Mouse (Mus musculus) lung, embryonic 14.5 days (tissue): ENCODE measurements around the gene Olfr993. TPM values are rescaled to one million over a fixed set of nuclear protein-coding genes. Genes with fewer than 3 reads are reported as not detected.

Experiments used
- ATAC-seq: fragments of 200-750 bp; cut with Nextera tagmentation; 2 replicates; pipeline ENCODE4 v1.8.0; 2017; ENCODE audit warnings: mild to moderate bottlenecking, moderate TSS enrichment, moderate library complexity; ENCODE audit not compliant: insufficient read depth
- DNase-seq: peaks from one replicate; pipeline ENCODE4 v3.0.0-alpha.2; 2015
- H3K27ac ChIP-seq: fragments of 300-500 bp; sonication (generic); 2 replicates; pipeline ENCODE4 v1.5.1; 2014; ENCODE audit warnings: low read depth, mild to moderate bottlenecking, moderate library complexity
- H3K27me3 ChIP-seq: fragments of 300-500 bp; sonication (generic); 2 replicates; pipeline ENCODE4 v1.6.1; 2014; ENCODE audit warnings: low read length, control low read depth; ENCODE audit not compliant: insufficient read depth
- H3K36me3 ChIP-seq: fragments of 300-500 bp; sonication (generic); 2 replicates; pipeline ENCODE4 v1.6.1; 2014; ENCODE audit warnings: control low read depth; ENCODE audit not compliant: insufficient read depth
- H3K4me1 ChIP-seq: fragments of 300-500 bp; sonication (generic); 2 replicates; pipeline ENCODE4 v1.6.1; 2014; ENCODE audit warnings: antibody characterized with exemption, control low read depth; ENCODE audit not compliant: insufficient read depth
- H3K4me2 ChIP-seq: fragments of 300-500 bp; sonication (generic); 2 replicates; pipeline ENCODE4 v1.6.1; 2014; ENCODE audit warnings: mild to moderate bottlenecking
- H3K4me3 ChIP-seq: fragments of 300-500 bp; sonication (generic); 2 replicates; pipeline ENCODE4 v1.5.1; 2014; ENCODE audit warnings: low read depth, low read length
- H3K9ac ChIP-seq: fragments of 300-500 bp; sonication (generic); 2 replicates; pipeline ENCODE4 v1.6.1; 2014
- H3K9me3 ChIP-seq: fragments of 300-500 bp; sonication (generic); 2 replicates; pipeline ENCODE4 v1.6.1; 2016; ENCODE audit warnings: low read depth, low read length, control low read depth
- CTCF ChIP-seq: IDR thresholded peaks from 2 replicates; pipeline ENCODE4 v1.5.1; 2016; ENCODE audit warnings: antibody characterized with exemption, low read depth
- WGBS: fragments of 180-500 bp; shearing (Covaris S2); extraction: QIAGEN DNeasy Blood & Tissue Kit; methylation state at CpG from one replicate; pipeline ENCODE4 v1.1.7; 2014; 5-methylcytosine and 5-hydroxymethylcytosine counted together
- polyA plus RNA-seq: library from polyadenylated mRNA; unstranded; fragments of >200 nt; fragmentation: Nextera tagmentation; extraction: Ambion mirVana; gene quantifications from 2 replicates; pipeline ENCODE4 v1.2.1, GENCODE M21; 2014

The Olfr993 gene
- not detected in 2 replicates for polyA plus RNA-seq

GRCm38 (mm10) chr2:85414777-85415176, at the start of gene Olfr993:
Gene Olfr993, minus strand, starts transcription at chr2:85414877.
- H3K36me3 ChIP-seq = no peaks in the 10 kb centered on the region
- H3K27ac ChIP-seq = no peak within 1 kb of the TSS
- H3K9me3 ChIP-seq = no peaks in the 10 kb centered on the region
- no peaks in the 10 kb centered on the region for H3K4me1 ChIP-seq
- no peak within 1 kb of the TSS for H3K4me3 ChIP-seq
- no peaks in the 10 kb centered on the region for H3K27me3 ChIP-seq
- DNase-seq = no peak
- TF ChIP-seq CTCF = no peak
- H3K4me2 ChIP-seq = no peak within 1 kb of the TSS
- ATAC-seq = no peak
- no peak within 1 kb of the TSS for H3K9ac ChIP-seq

- Histone ChIP-seq H3K36me3 (no peaks in the 10 kb centered on the region), H3K27ac (no peak within 1 kb of the TSS)
- WGBS = 25% methylated on average over 1 of the region's 1 CpGs
These were observed 28.9 kb upstream of the Olfr993 start, which contains the start of gene Olfr995 for GRCm38 (mm10) chr2:85443539-85443938. Gene Olfr995, minus strand, starts transcription at chr2:85443639.

GRCm38 (mm10) chr2:85442546-85442945, 27.9 kb upstream of the Olfr993 start:
- no peak for TF ChIP-seq CTCF
- H3K27ac ChIP-seq = no peak overlapping the region
- no peaks in the 10 kb centered on the region for H3K27me3 ChIP-seq
- no peak for DNase-seq
- no peak overlapping the region for H3K9ac ChIP-seq
- no peaks in the 10 kb centered on the region for H3K4me1 ChIP-seq
- no peak for ATAC-seq
- no peaks in the 10 kb centered on the region for H3K36me3 ChIP-seq
- no peak overlapping the region for H3K4me2 ChIP-seq
- no peak overlapping the region for H3K4me3 ChIP-seq
- no peaks in the 10 kb centered on the region for H3K9me3 ChIP-seq

More at GRCm38 (mm10) chr2:85443539-85443938, 28.9 kb upstream of the Olfr993 start, which contains the start of gene Olfr995:
- TF ChIP-seq CTCF = no peak
- Histone ChIP-seq H3K4me2 (no peak within 1 kb of the TSS), H3K4me3 (no peak within 1 kb of the TSS), H3K9me3 (no peaks in the 10 kb centered on the region), H3K4me1 (no peaks in the 10 kb centered on the region), H3K9ac (no peak within 1 kb of the TSS), H3K27me3 (no peaks in the 10 kb centered on the region)
- DNase-seq = no peak
- no peak for ATAC-seq

- no peaks in the 10 kb centered on the region for H3K9me3 ChIP-seq
- ATAC-seq (no peak), DNase-seq (no peak)
- no peak within 1 kb of the TSS for H3K27ac ChIP-seq
- H3K36me3 ChIP-seq = no peaks in the 10 kb centered on the region
- H3K4me1 ChIP-seq = no peaks in the 10 kb centered on the region
- 78% methylated on average over 3 of the region's 3 CpGs for WGBS
- no peak within 1 kb of the TSS for H3K9ac ChIP-seq
- no peak for TF ChIP-seq CTCF
- no peak within 1 kb of the TSS for H3K4me2 ChIP-seq
- H3K27me3 ChIP-seq = no peaks in the 10 kb centered on the region
- no peak within 1 kb of the TSS for H3K4me3 ChIP-seq
These were observed 21.7 kb upstream of the Olfr993 start, which contains the start of gene Olfr994 for GRCm38 (mm10) chr2:85436351-85436750. Gene Olfr994, minus strand, starts transcription at chr2:85436451.

- no peaks in the 10 kb centered on the region for H3K4me1 ChIP-seq
- H3K9me3 ChIP-seq = no peaks in the 10 kb centered on the region
- no peak overlapping the region for H3K4me3 ChIP-seq
- WGBS = 89% methylated on average over 1 of the region's 1 CpGs
- DNase-seq = no peak
- H3K4me2 ChIP-seq = no peak overlapping the region
- no peaks in the 10 kb centered on the region for H3K27me3 ChIP-seq
- H3K36me3 ChIP-seq = no peaks in the 10 kb centered on the region
- no peak overlapping the region for H3K27ac ChIP-seq
- TF ChIP-seq CTCF = no peak
- ATAC-seq = no peak
- H3K9ac ChIP-seq = no peak overlapping the region
These were observed 11.2 kb upstream of the Olfr993 start for GRCm38 (mm10) chr2:85425893-85426292.

- Histone ChIP-seq H3K27ac (no peak within 1 kb of the TSS), H3K4me2 (no peak within 1 kb of the TSS), H3K4me3 (no peak within 1 kb of the TSS), H3K36me3 (no peaks in the 10 kb centered on the region), H3K9ac (no peak within 1 kb of the TSS), H3K4me1 (no peaks in the 10 kb centered on the region), H3K9me3 (no peaks in the 10 kb centered on the region), H3K27me3 (no peaks in the 10 kb centered on the region)
- no peak for ATAC-seq
- 48% methylated on average over 2 of the region's 2 CpGs for WGBS
- no peak for DNase-seq
- TF ChIP-seq CTCF = no peak
These were observed 5.3 kb downstream of the Olfr993 start, which contains the start of gene Olfr992 for GRCm38 (mm10) chr2:85409369-85409768. Gene Olfr992, minus strand, starts transcription at chr2:85409469.

Other genes with a start within 250 kb of the Olfr993 start
- 0.09 and 0.33 TPM in 2 replicates for gene Lrrc55, start 217.7 kb downstream of the Olfr993 start, polyA plus RNA-seq
- not detected in 2 replicates for gene Olfr987, start 75.6 kb downstream of the Olfr993 start, polyA plus RNA-seq
- not detected in 2 replicates for gene Olfr988, start 51.6 kb downstream of the Olfr993 start, polyA plus RNA-seq
- not detected in 2 replicates for gene Olfr992, start 5.4 kb downstream of the Olfr993 start, polyA plus RNA-seq
- gene Olfr994, start 21.6 kb upstream of the Olfr993 start, polyA plus RNA-seq = not detected in 2 replicates
- not detected in 2 replicates for gene Olfr995, start 28.8 kb upstream of the Olfr993 start, polyA plus RNA-seq
- 0.14 TPM in 1 of 2 replicates, not detected in the other for gene 4833423E24Rik, start 104.1 kb upstream of the Olfr993 start, polyA plus RNA-seq
- not detected in 2 replicates for gene Olfr996, start 164.3 kb upstream of the Olfr993 start, polyA plus RNA-seq
- gene Olfr998, start 174.1 kb upstream of the Olfr993 start, polyA plus RNA-seq = not detected in 2 replicates
- gene Olfr1000, start 197.0 kb upstream of the Olfr993 start, polyA plus RNA-seq = not detected in 2 replicates
- not detected in 2 replicates for gene Olfr1002, start 235.8 kb upstream of the Olfr993 start, polyA plus RNA-seq
- gene Olfr154, start 249.6 kb upstream of the Olfr993 start, polyA plus RNA-seq = not detected in 2 replicates